Mouse (Mus musculus) heart, embryonic 16.5 days (tissue): ENCODE data around the gene Crygb. TPM values are rescaled to one million over a fixed set of nuclear protein-coding genes. Genes with fewer than 3 reads are reported as not detected.

Source experiments
- ATAC-seq: fragments of 200-750 bp; cut with Nextera tagmentation; replicated peaks from 2 replicates; pipeline ENCODE4 v1.8.0; 2017; ENCODE audit warnings: moderate number of reproducible peaks; ENCODE audit not compliant: insufficient read depth, low FRiP score; ENCODE audit errors: extremely low read depth
- H3K27ac ChIP-seq: fragments of 300-500 bp; sonication (generic); 2 replicates; pipeline ENCODE4 v1.5.1; 2014; ENCODE audit warnings: mild to moderate bottlenecking, low read length, control low read depth, moderate library complexity
- H3K27me3 ChIP-seq: fragments of 300-500 bp; sonication (generic); 2 replicates; pipeline ENCODE4 v1.6.1; 2014; ENCODE audit warnings: low read length, mixed read lengths; ENCODE audit not compliant: control insufficient read depth, insufficient read depth
- H3K36me3 ChIP-seq: fragments of 300-500 bp; sonication (generic); 2 replicates; pipeline ENCODE4 v1.6.1; 2014; ENCODE audit not compliant: control insufficient read depth, insufficient read depth
- H3K4me1 ChIP-seq: fragments of 300-500 bp; sonication (generic); 2 replicates; pipeline ENCODE4 v1.6.1; 2014; ENCODE audit warnings: low read length, mixed read lengths; ENCODE audit not compliant: control insufficient read depth, insufficient read depth
- H3K4me2 ChIP-seq: fragments of 300-500 bp; sonication (generic); 2 replicates; pipeline ENCODE4 v1.6.1; 2014; ENCODE audit warnings: low read depth, mild to moderate bottlenecking, control low read depth, low read length
- H3K4me3 ChIP-seq: fragments of 300-500 bp; sonication (generic); 2 replicates; pipeline ENCODE4 v1.5.1; 2014; ENCODE audit warnings: mild to moderate bottlenecking, control low read depth, low read length
- H3K9ac ChIP-seq: fragments of 300-500 bp; sonication (generic); 2 replicates; pipeline ENCODE4 v1.6.1; 2014; ENCODE audit warnings: low read length, control low read depth
- H3K9me3 ChIP-seq: fragments of 300-500 bp; sonication (generic); replicated peaks from 2 replicates; pipeline ENCODE4 v1.6.1; 2016; ENCODE audit warnings: low read length; ENCODE audit not compliant: control insufficient read depth
- whole genome bisulfite sequencing: fragments of 180-500 bp; shearing (Covaris S2); extraction: QIAGEN DNeasy Blood & Tissue Kit; methylation state at CpG from one replicate; pipeline ENCODE4 v1.1.7; 2014; 5-methylcytosine and 5-hydroxymethylcytosine counted together
- polyA plus RNA-seq: library from polyadenylated mRNA; unstranded; fragments of >200 nt; fragmentation: Nextera tagmentation; extraction: Ambion mirVana; gene quantifications from 2 replicates; pipeline ENCODE4 v1.2.1, GENCODE M21; 2015

The Crygb gene
- polyA plus RNA-seq, 1 experiment from 2014 or later = 0.32 TPM

DNA sequence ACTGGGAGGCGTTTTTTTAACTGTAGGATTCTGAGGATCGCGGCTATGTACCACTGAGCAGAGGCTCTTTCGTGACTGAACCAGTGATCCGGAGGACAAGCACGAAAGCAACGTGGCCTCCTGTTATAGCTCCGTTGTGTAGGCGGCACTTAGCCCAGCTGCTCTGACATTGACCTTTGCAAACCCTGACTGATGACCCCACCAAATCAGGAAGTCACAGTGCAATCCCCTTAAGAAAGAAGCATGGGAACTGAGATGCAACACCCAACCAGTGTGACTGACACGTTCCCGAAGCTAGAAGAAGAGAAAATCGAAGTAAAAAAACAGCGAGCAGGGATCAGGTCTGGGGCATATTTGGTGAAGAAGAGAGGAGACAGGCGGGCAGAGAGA, 30.7 kb upstream of the Crygb start:
- H3K4me2 ChIP-seq = peak overlapping the region; percentile 53
- 49% methylated on average over 14 of the region's 14 CpGs for WGBS
- peak overlapping the region; percentile 23; the same call in 1 of the 2 replicates for H3K9ac ChIP-seq
- H3K27ac ChIP-seq = no peak overlapping the region
- H3K9me3 ChIP-seq = no peaks in the 10 kb centered on the region
- H3K36me3 ChIP-seq = no peaks in the 10 kb centered on the region
- peaks cover 3% of the 10 kb centered on the region; the same call in 1 of the 2 replicates for H3K4me1 ChIP-seq
- H3K4me3 ChIP-seq = peak overlapping the region; percentile 13; the same call in 1 of the 2 replicates
- no peaks in the 10 kb centered on the region for H3K27me3 ChIP-seq
- ATAC-seq = no peak

DNA sequence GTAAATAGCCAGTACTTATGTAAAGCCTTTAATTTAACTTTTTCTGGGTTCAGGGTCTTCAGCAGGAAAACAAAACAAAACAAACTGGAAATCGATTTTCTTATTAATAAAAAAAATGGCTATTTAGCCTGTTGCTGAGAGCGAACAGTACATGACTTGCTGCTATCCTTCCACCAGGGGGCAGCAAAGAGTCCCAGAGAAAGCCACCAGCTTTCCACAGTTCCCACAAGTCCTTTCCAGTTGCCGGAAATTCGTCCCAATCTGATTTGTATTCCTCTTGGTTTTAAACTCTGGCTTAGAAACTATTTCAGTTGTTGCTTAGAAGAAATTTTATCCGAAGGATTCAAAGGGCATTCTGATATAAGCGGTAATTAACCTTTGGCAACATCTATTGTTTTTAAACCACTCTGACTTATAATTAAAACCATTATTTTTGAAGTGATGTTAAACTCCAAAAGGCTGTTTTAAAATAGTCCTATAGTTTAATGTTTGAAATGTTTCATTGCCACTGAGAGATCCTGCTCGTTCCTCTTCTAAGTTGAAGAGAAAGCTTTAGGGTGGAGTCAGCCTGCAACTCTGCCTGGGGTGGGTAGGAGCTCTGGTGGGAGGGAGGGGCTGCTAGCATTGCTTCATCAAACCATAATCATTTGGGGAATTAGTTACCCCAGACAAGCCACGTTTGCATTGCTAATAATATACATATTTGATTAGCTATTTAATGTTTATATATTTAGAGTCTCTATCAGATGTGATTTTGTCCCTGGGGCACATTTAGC, 30.1 kb upstream of the Crygb start:
- 7% methylated on average over 8 of the region's 8 CpGs for WGBS
- Histone ChIP-seq H3K36me3 (no peaks in the 10 kb centered on the region), H3K9me3 (no peaks in the 10 kb centered on the region), H3K27me3 (no peaks in the 10 kb centered on the region), H3K4me3 (peak overlapping the region; percentile 24), H3K4me1 (peaks cover 3% of the 10 kb centered on the region; the same call in 1 of the 2 replicates), H3K4me2 (peak overlapping the region; percentile 53), H3K27ac (no peak overlapping the region), H3K9ac (peak overlapping the region; percentile 23; the same call in 1 of the 2 replicates)
- no peak for ATAC-seq

DNA sequence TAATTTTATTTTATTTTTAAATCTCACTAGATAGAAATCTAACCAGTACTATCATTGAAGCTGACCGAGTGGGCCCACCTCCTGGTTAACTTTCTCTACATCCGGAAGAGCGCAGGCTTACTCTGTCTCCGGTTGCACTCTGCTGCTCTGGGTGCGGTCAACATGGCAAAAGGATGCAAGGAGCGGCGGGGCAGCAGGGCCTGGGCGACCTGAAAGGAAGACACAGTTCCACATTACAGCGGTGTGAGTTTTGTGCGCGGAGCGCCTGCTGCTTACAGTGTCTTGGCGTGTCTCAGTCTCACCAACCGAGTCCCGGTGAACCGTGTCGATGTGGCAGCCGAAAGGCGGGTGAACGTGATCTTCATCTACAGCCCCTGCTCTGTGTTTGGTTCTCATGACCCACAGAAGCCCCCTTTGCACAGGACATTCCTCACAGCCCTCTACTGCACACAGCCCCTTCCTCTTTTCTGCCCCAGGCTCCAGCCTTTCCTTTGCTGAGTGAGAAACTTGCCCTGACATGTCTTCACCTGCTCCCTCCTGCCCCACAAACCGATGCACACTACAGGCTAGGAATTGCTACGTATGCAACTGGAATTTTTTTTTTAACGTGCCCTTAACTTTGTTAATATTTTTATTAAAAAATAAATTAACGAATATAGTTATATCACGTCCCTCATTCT, 27.8 kb upstream of the Crygb start:
- 0 out of 2 replicates have a peak overlapping the region, but pooled peaks have one; percentile 13 for H3K4me2 ChIP-seq
- no peak overlapping the region for H3K9ac ChIP-seq
- ATAC-seq = no peak
- H3K4me3 ChIP-seq = no peak overlapping the region
- no peaks in the 10 kb centered on the region for H3K27me3 ChIP-seq
- no peaks in the 10 kb centered on the region for H3K36me3 ChIP-seq
- 64% methylated on average over 25 of the region's 25 CpGs for whole genome bisulfite sequencing
- no peak overlapping the region for H3K27ac ChIP-seq
- peaks cover 3% of the 10 kb centered on the region; the same call in 1 of the 2 replicates for H3K4me1 ChIP-seq
- H3K9me3 ChIP-seq = no peaks in the 10 kb centered on the region

DNA sequence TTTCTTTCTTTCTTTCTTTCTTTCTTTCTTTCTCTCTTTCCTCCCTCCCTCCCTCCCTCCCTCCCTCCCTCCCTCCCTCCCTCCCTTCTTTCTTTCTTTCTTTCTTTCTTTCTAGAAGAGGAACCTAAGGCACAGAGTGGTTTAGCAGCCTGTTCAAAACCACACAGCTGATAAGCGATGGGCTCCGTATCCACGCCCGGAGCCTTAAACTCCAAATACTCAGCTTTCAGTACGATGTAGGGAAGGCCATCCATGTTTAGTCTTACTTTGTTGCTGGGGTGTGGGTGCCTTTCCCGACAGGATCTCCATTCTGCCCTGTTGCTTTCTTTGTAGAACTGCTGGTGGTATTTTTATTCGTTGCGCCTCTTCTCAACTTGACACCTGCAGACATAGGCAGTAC, 27.1 kb upstream of the Crygb start:
- peaks cover 3% of the 10 kb centered on the region; the same call in 1 of the 2 replicates for H3K4me1 ChIP-seq
- no peak for ATAC-seq
- no peaks in the 10 kb centered on the region for H3K27me3 ChIP-seq
- H3K27ac ChIP-seq = no peak overlapping the region
- WGBS = 85% methylated on average over 8 of the region's 8 CpGs
- H3K9ac ChIP-seq = no peak overlapping the region
- H3K4me2 ChIP-seq = no peak overlapping the region
- H3K36me3 ChIP-seq = no peaks in the 10 kb centered on the region
- H3K9me3 ChIP-seq = no peaks in the 10 kb centered on the region
- H3K4me3 ChIP-seq = no peak overlapping the region

DNA sequence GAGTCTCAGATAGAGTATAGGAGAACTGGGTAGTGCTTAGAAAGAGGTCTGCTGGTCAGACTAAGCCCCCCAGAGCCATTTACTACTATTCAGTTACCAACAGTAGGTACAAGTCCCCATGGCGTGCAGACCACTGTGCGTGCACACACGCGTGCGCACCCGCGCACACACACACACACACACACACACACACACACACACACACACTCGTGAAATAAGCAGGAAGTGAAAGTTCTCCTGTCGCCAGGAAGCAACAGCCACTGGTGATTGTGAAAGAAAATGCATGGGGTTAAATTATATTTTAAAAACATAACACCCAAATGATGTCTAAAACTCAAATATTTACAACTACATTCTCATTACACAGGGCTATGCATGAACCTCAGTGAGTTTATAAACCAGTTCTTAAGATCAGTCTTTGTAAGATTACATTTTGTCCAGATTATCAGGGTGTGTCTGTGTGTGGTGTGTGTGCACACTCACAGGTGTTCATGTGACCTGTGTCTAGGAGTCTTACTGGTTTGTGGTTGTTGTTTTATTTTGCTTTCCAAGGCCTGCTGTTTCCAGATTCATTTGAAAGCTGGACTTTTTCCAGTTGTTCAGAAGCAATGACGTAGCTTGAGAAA, 25.7 kb upstream of the Crygb start:
- no peak overlapping the region for H3K9ac ChIP-seq
- WGBS = 79% methylated on average over 10 of the region's 10 CpGs
- peaks cover 3% of the 10 kb centered on the region; the same call in 1 of the 2 replicates for H3K4me1 ChIP-seq
- no peaks in the 10 kb centered on the region for H3K36me3 ChIP-seq
- no peaks in the 10 kb centered on the region for H3K27me3 ChIP-seq
- no peaks in the 10 kb centered on the region for H3K9me3 ChIP-seq
- no peak overlapping the region for H3K4me2 ChIP-seq
- no peak overlapping the region for H3K4me3 ChIP-seq
- no peak overlapping the region for H3K27ac ChIP-seq
- ATAC-seq = no peak

DNA sequence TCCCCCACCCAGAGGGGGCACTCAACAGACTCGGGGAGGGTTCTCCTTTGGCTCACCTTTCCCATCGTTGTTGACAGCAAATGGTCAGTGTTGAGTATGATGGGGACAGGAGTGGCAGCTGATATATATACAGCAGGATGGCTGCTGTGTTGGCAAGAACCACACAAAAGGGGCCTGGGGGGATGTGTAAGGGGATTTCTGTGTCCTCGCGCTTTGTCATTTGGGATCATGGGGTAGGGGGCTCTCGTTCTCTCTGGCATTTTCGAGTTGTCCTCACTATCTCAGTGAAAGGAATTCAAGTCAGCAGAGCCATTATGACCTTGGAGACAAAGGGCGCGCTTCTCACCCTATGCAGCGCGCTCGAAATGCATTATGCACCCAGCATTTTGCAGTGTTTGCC, 21.2 kb upstream of the Crygb start, which contains the start of gene Cryga:
TSS of gene Cryga (minus strand) at position 101 of the 400 bp plus-strand sequence.
- no peaks in the 10 kb centered on the region for H3K4me1 ChIP-seq
- H3K4me2 ChIP-seq = no peak within 1 kb of the TSS
- H3K4me3 ChIP-seq = no peak within 1 kb of the TSS
- no peak for ATAC-seq
- H3K9ac ChIP-seq = no peak within 1 kb of the TSS
- 81% methylated on average over 11 of the region's 11 CpGs for WGBS
- H3K9me3 ChIP-seq = no peaks in the 10 kb centered on the region
- no peak within 1 kb of the TSS for H3K27ac ChIP-seq
- H3K36me3 ChIP-seq = no peaks in the 10 kb centered on the region
- H3K27me3 ChIP-seq = no peaks in the 10 kb centered on the region

DNA sequence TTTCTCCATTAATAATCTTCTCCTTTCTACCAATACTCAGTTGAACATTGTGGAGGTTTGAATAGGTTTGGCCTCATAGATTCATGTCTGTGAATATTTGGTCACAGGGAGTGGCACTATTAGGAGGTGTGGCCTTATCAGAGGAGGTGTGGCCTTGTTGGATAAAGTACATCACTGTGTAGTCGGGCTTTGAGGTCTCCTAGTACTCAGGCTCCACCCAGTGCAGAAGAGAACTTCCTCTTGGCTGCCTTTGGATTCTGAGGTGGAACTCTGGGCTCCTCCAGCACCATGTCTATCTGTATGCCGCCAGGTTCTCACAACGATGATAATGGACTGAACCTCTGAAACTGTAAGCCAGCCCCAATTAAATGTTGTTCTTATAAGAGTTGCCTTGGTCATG, 14.9 kb upstream of the Crygb start:
- no peaks in the 10 kb centered on the region for H3K9me3 ChIP-seq
- H3K36me3 ChIP-seq = no peaks in the 10 kb centered on the region
- ATAC-seq = no peak
- H3K4me1 ChIP-seq = no peaks in the 10 kb centered on the region
- H3K27me3 ChIP-seq = no peaks in the 10 kb centered on the region
- no peak overlapping the region for H3K9ac ChIP-seq
- no peak overlapping the region for H3K4me2 ChIP-seq
- 75% methylated on average over 3 of the region's 3 CpGs for WGBS
- no peak overlapping the region for H3K4me3 ChIP-seq
- no peak overlapping the region for H3K27ac ChIP-seq

DNA sequence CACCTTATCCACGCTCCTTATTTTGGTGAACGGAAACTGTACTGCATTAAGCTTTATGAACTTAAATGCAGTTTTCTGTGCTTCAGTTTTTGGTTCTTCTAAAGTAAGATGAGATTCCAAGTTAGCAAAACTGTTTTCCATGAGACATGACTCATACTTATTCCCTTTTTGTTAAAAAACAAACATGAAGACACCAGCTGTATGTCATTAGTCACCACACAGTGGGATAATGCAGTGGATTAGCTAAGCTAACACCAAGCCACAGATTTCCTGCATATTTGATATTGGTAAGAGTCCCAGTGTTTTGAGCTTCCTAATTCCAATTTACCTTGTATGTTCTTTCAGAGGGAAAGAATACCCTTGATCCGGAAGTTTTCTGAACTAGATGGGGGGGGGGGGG, 9.5 kb upstream of the Crygb start:
- Histone ChIP-seq H3K9me3 (no peaks in the 10 kb centered on the region), H3K4me1 (no peaks in the 10 kb centered on the region), H3K9ac (no peak overlapping the region), H3K4me2 (no peak overlapping the region), H3K27ac (no peak overlapping the region), H3K4me3 (no peak overlapping the region), H3K27me3 (no peaks in the 10 kb centered on the region), H3K36me3 (no peaks in the 10 kb centered on the region)
- 87% methylated on average over 3 of the region's 3 CpGs for WGBS
- ATAC-seq = no peak

DNA sequence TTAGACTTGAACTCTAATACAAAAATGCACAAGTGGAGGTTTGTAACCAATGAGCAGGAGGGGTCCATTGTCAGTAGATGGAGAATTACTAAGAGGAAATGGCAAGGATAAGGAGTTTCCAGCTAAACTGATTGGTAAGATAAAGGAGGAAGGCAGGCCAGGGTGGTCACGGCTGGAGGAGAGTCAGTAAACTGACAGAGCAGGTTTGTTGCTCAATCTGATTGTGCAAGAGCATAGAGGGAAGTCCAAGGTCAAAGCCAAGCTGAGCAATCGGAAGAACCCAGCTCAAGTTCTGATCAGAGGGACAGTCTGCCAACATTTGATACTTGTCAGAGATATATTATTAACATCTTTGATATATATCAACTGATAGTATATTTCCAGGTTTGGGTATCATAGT, 8.3 kb upstream of the Crygb start:
- no peak overlapping the region for H3K4me2 ChIP-seq
- H3K27ac ChIP-seq = no peak overlapping the region
- H3K4me1 ChIP-seq = no peaks in the 10 kb centered on the region
- H3K27me3 ChIP-seq = no peaks in the 10 kb centered on the region
- no peak overlapping the region for H3K9ac ChIP-seq
- H3K36me3 ChIP-seq = no peaks in the 10 kb centered on the region
- H3K9me3 ChIP-seq = no peaks in the 10 kb centered on the region
- no peak for ATAC-seq
- H3K4me3 ChIP-seq = no peak overlapping the region
- 46% methylated on average over 2 of the region's 2 CpGs for WGBS
